Mouse (Mus musculus): ENCODE results near the gene Ccdc63. TPM values are rescaled to one million over a fixed set of nuclear protein-coding genes. Genes with fewer than 3 reads are reported as not detected.

Gene Ccdc63
- polyA plus RNA-seq, 1 experiment = 0.17 TPM

DNA sequence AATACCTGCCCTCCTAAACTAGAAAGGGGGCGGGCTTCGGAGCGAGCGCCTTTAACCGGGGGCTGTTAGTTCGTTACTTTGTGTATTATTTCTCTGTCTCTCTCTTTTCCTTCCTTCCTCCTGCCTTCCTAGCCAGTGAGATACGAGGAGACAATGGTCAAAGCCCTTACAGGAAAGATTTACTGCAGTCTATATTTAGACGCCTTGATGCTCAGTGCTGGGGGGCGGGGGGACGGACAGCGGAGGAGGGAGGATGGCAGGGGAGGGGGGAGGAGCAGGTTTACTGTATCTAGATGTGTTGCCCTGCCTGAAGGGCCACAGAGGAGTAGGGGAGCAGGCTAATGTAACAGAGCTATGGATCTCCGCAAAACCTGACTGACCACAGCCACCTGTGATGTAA lies 78.1 kb downstream of the Ccdc63 start:
- TF ChIP-seq POLR2A (IDR thresholded peaks at IDR 0.05; ENCODE audit: extremely low read depth, insufficient read depth, low read length) (no peak), CTCF (IDR thresholded peaks at IDR 0.05; ENCODE audit: extremely low read depth, insufficient read depth, low read length) (no peak)
- peaks cover 5% of the 10 kb centered on the region; the same call in 1 of the 2 replicates for H3K4me1 ChIP-seq (ENCODE audit: control insufficient read depth, insufficient read depth, low read length)
- H3K4me3 ChIP-seq (ENCODE audit: insufficient read depth, low read length) = no peak overlapping the region
- H3K27ac ChIP-seq (ENCODE audit: insufficient read depth, low read length) = no peak overlapping the region

DNA sequence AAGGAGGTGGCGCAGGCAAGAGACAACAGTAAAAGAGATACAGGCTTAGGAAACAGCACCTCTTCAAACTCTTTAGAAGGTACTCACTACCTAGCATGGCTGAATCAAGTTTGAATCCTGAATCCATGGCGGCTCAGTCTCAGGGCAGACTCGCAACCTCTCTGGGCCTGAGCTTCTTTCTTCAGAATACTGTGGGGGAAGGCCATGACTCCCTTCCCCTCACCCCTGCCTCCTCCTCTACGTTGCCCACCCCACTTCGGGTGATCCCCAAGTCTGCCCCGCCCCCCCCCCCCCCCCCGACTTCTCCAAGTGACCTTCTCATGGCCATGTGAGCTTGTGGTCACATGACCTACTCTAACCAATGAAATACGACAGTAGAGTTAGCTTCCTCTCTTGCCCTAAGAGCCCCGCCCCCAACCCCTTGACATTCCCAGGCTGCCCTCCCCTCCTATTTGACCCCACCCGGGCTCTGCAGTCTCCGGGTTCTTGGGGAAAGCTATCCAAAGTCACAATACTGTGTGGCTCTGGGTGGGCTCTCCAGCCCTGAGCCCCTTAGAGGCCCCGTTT lies 79.8 kb downstream of the Ccdc63 start:
- peaks cover 5% of the 10 kb centered on the region; the same call in 1 of the 2 replicates for H3K4me1 ChIP-seq (ENCODE audit: control insufficient read depth, insufficient read depth, low read length)
- TF ChIP-seq POLR2A (IDR thresholded peaks at IDR 0.05; ENCODE audit: extremely low read depth, insufficient read depth, low read length) = no peak
- TF ChIP-seq CTCF (IDR thresholded peaks at IDR 0.05; ENCODE audit: extremely low read depth, insufficient read depth, low read length) = no peak
- H3K4me3 ChIP-seq (ENCODE audit: insufficient read depth, low read length) = no peak overlapping the region
- no peak overlapping the region for H3K27ac ChIP-seq (ENCODE audit: insufficient read depth, low read length)

DNA sequence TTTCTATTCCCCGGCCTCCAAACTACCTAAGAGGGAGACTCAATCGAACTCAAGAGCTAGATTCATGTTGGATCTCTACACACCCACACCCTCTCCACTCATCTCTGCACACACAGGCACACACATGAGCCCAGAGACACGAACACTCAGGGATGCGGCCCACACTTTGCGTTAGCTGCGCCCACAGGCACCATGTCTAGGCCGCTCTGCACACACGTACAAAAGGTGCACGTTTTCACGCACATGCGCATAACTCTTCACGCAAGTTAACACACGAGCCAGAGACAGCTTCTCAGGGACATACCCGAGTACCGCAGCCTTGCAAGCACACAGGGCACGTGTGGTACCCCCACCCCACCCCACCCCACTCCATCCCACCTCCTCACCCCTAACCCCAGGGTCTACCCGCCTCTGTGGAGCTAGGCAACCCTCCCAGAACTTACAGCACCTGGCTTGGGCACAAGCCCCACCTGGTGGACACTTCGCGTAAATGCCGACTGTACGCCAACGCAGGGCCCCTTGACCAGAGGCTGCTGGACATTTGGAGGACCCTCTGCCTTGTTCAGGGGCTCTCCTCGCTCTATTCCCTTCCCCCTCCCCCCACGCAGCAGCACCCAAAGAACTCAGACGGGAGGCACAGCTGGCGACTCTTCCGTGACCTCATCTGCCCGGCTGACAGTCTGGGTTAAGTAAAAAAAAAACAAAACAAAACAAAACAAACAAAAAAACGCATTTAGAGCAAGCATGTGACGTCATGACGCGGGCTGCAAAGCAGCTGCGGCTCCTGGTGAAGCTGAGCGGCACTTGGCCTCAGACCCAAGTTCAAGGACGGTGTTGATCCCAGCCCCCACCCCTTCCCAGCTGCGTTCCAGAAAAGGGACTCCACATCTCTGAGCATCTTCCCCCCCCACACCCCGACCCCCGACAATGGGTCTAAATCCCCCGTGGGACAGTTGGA lies 81.3 kb downstream of the Ccdc63 start:
- Histone ChIP-seq H3K4me3 (ENCODE audit: insufficient read depth, low read length) (no peak overlapping the region), H3K27ac (ENCODE audit: insufficient read depth, low read length) (no peak overlapping the region), H3K4me1 (ENCODE audit: control insufficient read depth, insufficient read depth, low read length) (peaks cover 5% of the 10 kb centered on the region; the same call in 1 of the 2 replicates)
- no peak for TF ChIP-seq POLR2A (IDR thresholded peaks at IDR 0.05; ENCODE audit: extremely low read depth, insufficient read depth, low read length)
- TF ChIP-seq CTCF (IDR thresholded peaks at IDR 0.05; ENCODE audit: extremely low read depth, insufficient read depth, low read length) = peak; percentile 78

Other genes starting within 250 kb of the Ccdc63 start
- gene Cux2, start 90.7 kb downstream of the Ccdc63 start, polyA plus RNA-seq (2012; rRNA removed) = 104 and 109 TPM in 2 replicates
- gene Myl2, start 39.9 kb downstream of the Ccdc63 start, polyA plus RNA-seq (2012; rRNA removed) = 2.3 and 2.4 TPM in 2 replicates
- gene Ppp1cc, start 17.5 kb upstream of the Ccdc63 start, polyA plus RNA-seq (2012; rRNA removed) = 186 and 195 TPM in 2 replicates
- gene Hvcn1, start 66.0 kb upstream of the Ccdc63 start, polyA plus RNA-seq (2012; rRNA removed) = 3.6 and 3.9 TPM in 2 replicates
- 28.0 and 29.4 TPM in 2 replicates for gene Tctn1, start 123.6 kb upstream of the Ccdc63 start, polyA plus RNA-seq (2012; rRNA removed)
- 25.0 and 27.9 TPM in 2 replicates for gene Pptc7, start 143.5 kb upstream of the Ccdc63 start, polyA plus RNA-seq (2012; rRNA removed)
- gene Rad9b, start 213.4 kb upstream of the Ccdc63 start, polyA plus RNA-seq (2012; rRNA removed) = 9.5 and 10.4 TPM in 2 replicates
- gene Vps29, start 213.5 kb upstream of the Ccdc63 start, polyA plus RNA-seq (2012; rRNA removed) = 183 and 191 TPM in 2 replicates
- gene Gpn3, start 231.1 kb upstream of the Ccdc63 start, polyA plus RNA-seq (2012; rRNA removed) = 28.4 and 30.4 TPM in 2 replicates
- gene Fam216a, start 231.5 kb upstream of the Ccdc63 start, polyA plus RNA-seq (2012; rRNA removed) = 96.0 and 98.2 TPM in 2 replicates